Mouse (Mus musculus): ENCODE data around the gene Ece1. TPM values are rescaled to one million over a fixed set of nuclear protein-coding genes. Genes with fewer than 3 reads are reported as not detected.
A peak's percentile ranks its signal among the peaks of the same experiment; 100 is the strongest.

Gene Ece1
- polyA plus RNA-seq, 1 experiment from 2014 or later = 62.1 TPM

- H3K27ac ChIP-seq (replicated peaks; ENCODE audit: low read depth, low read length) = peak overlapping the region; percentile 88
- peak overlapping the region; percentile 29 for H3K4me2 ChIP-seq (ENCODE audit: low read depth, low read length)
- ATAC-seq (ENCODE audit: low read depth) (peak; percentile 60), DNase-seq (ENCODE audit: low spot score) (peak; percentile 88)
- H3K9me3 ChIP-seq (ENCODE audit: control insufficient read depth, low read length) = no peaks in the 10 kb centered on the region
- H3K36me3 ChIP-seq (ENCODE audit: control insufficient read depth, insufficient read depth, low read length) = peaks cover 3% of the 10 kb centered on the region; the same call in 1 of the 2 replicates
- no peaks in the 10 kb centered on the region for H3K27me3 ChIP-seq (replicated peaks; ENCODE audit: control insufficient read depth, insufficient read depth, low read length)
- no peak overlapping the region for H3K9ac ChIP-seq (ENCODE audit: low read depth, low read length)
- peaks cover 42% of the 10 kb centered on the region for H3K4me1 ChIP-seq (ENCODE audit: control insufficient read depth, insufficient read depth, low read length)
- WGBS = 7% methylated on average over 10 of the region's 11 CpGs
- no peak overlapping the region for H3K4me3 ChIP-seq (ENCODE audit: low read depth, low read length)
Measured at GRCm38 (mm10) chr4:137892713-137893242, 30.7 kb downstream of the Ece1 start.

GRCm38 (mm10) chr4:137896612-137897297 is 34.7 kb downstream of the Ece1 start:
- Histone ChIP-seq H3K27me3 (replicated peaks; ENCODE audit: control insufficient read depth, insufficient read depth, low read length) (no peaks in the 10 kb centered on the region), H3K9me3 (ENCODE audit: control insufficient read depth, low read length) (no peaks in the 10 kb centered on the region), H3K4me1 (ENCODE audit: control insufficient read depth, insufficient read depth, low read length) (peaks cover 51% of the 10 kb centered on the region), H3K9ac (ENCODE audit: low read depth, low read length) (0 out of 2 replicates have a peak overlapping the region, but pooled peaks have one; percentile 41), H3K27ac (replicated peaks; ENCODE audit: low read depth, low read length) (peak overlapping the region; percentile 84), H3K4me2 (ENCODE audit: low read depth, low read length) (peak overlapping the region; percentile 25; the same call in 1 of the 2 replicates), H3K4me3 (ENCODE audit: low read depth, low read length) (no peak overlapping the region), H3K36me3 (ENCODE audit: control insufficient read depth, insufficient read depth, low read length) (no peaks in the 10 kb centered on the region)
- peak; percentile 41 for ATAC-seq (ENCODE audit: low read depth)
- DNase-seq (ENCODE audit: low spot score) = peak; percentile 83
- 15% methylated on average over 12 of the region's 12 CpGs for WGBS

DNA sequence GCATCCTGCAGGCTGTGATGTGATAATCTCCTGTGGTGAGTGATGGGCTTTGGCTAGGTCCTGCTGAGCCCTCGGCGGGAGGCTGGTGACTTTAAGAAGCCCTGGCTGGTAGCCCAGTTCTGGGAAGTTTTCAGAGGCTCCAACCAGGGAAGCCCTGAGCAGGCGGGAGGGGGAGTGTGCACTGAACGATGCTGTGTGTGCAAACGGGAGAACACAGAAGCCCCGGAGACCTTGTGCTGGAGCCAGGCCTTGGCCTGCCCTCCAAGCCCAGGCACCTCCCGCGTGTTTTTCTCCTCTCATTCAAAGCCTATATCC is 35.2 kb downstream of the Ece1 start:
- DNase-seq (ENCODE audit: low spot score) = peak; percentile 95
- Histone ChIP-seq H3K27ac (replicated peaks; ENCODE audit: low read depth, low read length) (peak overlapping the region; percentile 84), H3K36me3 (ENCODE audit: control insufficient read depth, insufficient read depth, low read length) (no peaks in the 10 kb centered on the region), H3K4me3 (ENCODE audit: low read depth, low read length) (no peak overlapping the region), H3K4me1 (ENCODE audit: control insufficient read depth, insufficient read depth, low read length) (peaks cover 46% of the 10 kb centered on the region), H3K27me3 (replicated peaks; ENCODE audit: control insufficient read depth, insufficient read depth, low read length) (no peaks in the 10 kb centered on the region), H3K9ac (ENCODE audit: low read depth, low read length) (0 out of 2 replicates have a peak overlapping the region, but pooled peaks have one; percentile 41), H3K9me3 (ENCODE audit: control insufficient read depth, low read length) (no peaks in the 10 kb centered on the region), H3K4me2 (ENCODE audit: low read depth, low read length) (peak overlapping the region; percentile 25)
- WGBS = 8% methylated on average over 8 of the region's 8 CpGs
- peak; percentile 75 for ATAC-seq (ENCODE audit: low read depth)

GRCm38 (mm10) chr4:137898490-137898889 is 36.5 kb downstream of the Ece1 start:
- no peak overlapping the region for H3K9ac ChIP-seq (ENCODE audit: low read depth, low read length)

DNA sequence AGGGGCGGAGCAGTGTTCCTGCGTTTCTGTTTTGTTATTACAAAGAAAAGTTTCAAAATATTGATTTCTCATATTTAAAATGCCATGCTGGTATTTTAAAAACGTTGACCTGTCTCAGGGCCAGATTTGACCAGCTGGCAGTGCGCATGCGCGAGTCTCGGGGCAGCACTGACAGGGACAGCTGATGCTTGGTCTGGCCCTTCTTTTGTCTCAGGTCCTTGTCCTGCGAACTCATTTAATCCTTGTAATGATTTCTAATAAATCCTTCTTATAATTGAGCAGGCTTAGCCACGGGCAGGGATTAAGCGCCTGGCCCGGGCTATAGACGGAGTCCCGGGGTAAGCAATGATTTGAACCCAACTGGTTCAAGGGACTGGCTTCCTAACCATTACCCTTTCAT is 40.2 kb downstream of the Ece1 start:
- no peak for ATAC-seq (ENCODE audit: low read depth)
- WGBS = 74% methylated on average over 13 of the region's 13 CpGs
- Histone ChIP-seq H3K9me3 (ENCODE audit: control insufficient read depth, low read length) (no peaks in the 10 kb centered on the region), H3K4me2 (ENCODE audit: low read depth, low read length) (no peak overlapping the region), H3K27me3 (replicated peaks; ENCODE audit: control insufficient read depth, insufficient read depth, low read length) (no peaks in the 10 kb centered on the region), H3K4me1 (ENCODE audit: control insufficient read depth, insufficient read depth, low read length) (peaks cover 17% of the 10 kb centered on the region), H3K4me3 (ENCODE audit: low read depth, low read length) (no peak overlapping the region), H3K9ac (ENCODE audit: low read depth, low read length) (no peak overlapping the region), H3K27ac (replicated peaks; ENCODE audit: low read depth, low read length) (no peak overlapping the region), H3K36me3 (ENCODE audit: control insufficient read depth, insufficient read depth, low read length) (no peaks in the 10 kb centered on the region)
- no peak for DNase-seq (ENCODE audit: low spot score)

More at GRCm38 (mm10) chr4:137898490-137898889, 36.5 kb downstream of the Ece1 start:
- WGBS = 75% methylated on average over 7 of the region's 7 CpGs
- Histone ChIP-seq H3K27me3 (replicated peaks; ENCODE audit: control insufficient read depth, insufficient read depth, low read length) (no peaks in the 10 kb centered on the region), H3K36me3 (ENCODE audit: control insufficient read depth, insufficient read depth, low read length) (no peaks in the 10 kb centered on the region), H3K9me3 (ENCODE audit: control insufficient read depth, low read length) (no peaks in the 10 kb centered on the region), H3K4me2 (ENCODE audit: low read depth, low read length) (no peak overlapping the region), H3K27ac (replicated peaks; ENCODE audit: low read depth, low read length) (no peak overlapping the region), H3K4me3 (ENCODE audit: low read depth, low read length) (no peak overlapping the region), H3K4me1 (ENCODE audit: control insufficient read depth, insufficient read depth, low read length) (peaks cover 38% of the 10 kb centered on the region)
- DNase-seq (ENCODE audit: low spot score) (no peak), ATAC-seq (ENCODE audit: low read depth) (no peak)

GRCm38 (mm10) chr4:137902873-137903272 is 40.8 kb downstream of the Ece1 start:
- DNase-seq (ENCODE audit: low spot score) (no peak), ATAC-seq (ENCODE audit: low read depth) (no peak)
- no peaks in the 10 kb centered on the region for H3K36me3 ChIP-seq (ENCODE audit: control insufficient read depth, insufficient read depth, low read length)
- H3K9me3 ChIP-seq (ENCODE audit: control insufficient read depth, low read length) = no peaks in the 10 kb centered on the region
- H3K4me2 ChIP-seq (ENCODE audit: low read depth, low read length) = no peak overlapping the region
- H3K4me1 ChIP-seq (ENCODE audit: control insufficient read depth, insufficient read depth, low read length) = peaks cover 14% of the 10 kb centered on the region
- H3K9ac ChIP-seq (ENCODE audit: low read depth, low read length) = no peak overlapping the region
- H3K4me3 ChIP-seq (ENCODE audit: low read depth, low read length) = no peak overlapping the region
- H3K27me3 ChIP-seq (replicated peaks; ENCODE audit: control insufficient read depth, insufficient read depth, low read length) = no peaks in the 10 kb centered on the region
- no peak overlapping the region for H3K27ac ChIP-seq (replicated peaks; ENCODE audit: low read depth, low read length)
- WGBS = 27% methylated on average over 7 of the region's 7 CpGs

DNA sequence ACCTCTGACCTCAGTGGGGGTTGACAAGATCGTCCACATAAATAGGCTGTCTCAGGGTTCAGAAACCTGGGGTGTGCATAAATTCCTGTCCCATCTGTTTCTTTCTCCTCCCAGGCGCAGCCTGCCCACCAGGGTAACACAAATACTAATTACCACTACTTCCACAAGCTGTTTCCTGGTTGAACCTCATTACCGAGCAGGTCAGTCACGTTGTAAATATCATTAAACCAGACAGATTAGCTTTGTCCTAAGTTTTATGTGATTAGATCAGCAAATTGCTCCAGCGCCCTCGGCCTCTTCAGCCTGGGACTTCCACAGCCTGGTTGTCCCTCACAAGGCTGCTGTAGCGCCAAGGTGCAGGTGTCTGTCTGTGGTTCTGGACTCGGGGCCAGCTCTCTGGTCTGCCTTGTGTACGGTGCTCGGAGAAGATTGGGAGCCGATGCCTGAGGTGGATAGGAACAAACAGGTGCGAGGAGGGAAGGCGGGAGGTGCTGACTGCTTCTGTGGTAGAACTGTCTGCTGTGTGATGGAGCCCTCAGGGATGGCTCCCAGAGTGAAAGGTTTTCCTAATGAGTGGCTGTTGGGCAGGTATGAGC is 43.0 kb downstream of the Ece1 start:
- no peaks in the 10 kb centered on the region for H3K36me3 ChIP-seq (ENCODE audit: control insufficient read depth, insufficient read depth, low read length)
- H3K9me3 ChIP-seq (ENCODE audit: control insufficient read depth, low read length) = no peaks in the 10 kb centered on the region
- H3K9ac ChIP-seq (ENCODE audit: low read depth, low read length) = no peak overlapping the region
- DNase-seq (ENCODE audit: low spot score) (no peak), ATAC-seq (ENCODE audit: low read depth) (no peak)
- no peaks in the 10 kb centered on the region for H3K27me3 ChIP-seq (replicated peaks; ENCODE audit: control insufficient read depth, insufficient read depth, low read length)
- peaks cover 6% of the 10 kb centered on the region; the same call in 1 of the 2 replicates for H3K4me1 ChIP-seq (ENCODE audit: control insufficient read depth, insufficient read depth, low read length)
- 68% methylated on average over 13 of the region's 13 CpGs for WGBS
- H3K4me3 ChIP-seq (ENCODE audit: low read depth, low read length) = no peak overlapping the region
- H3K4me2 ChIP-seq (ENCODE audit: low read depth, low read length) = no peak overlapping the region
- H3K27ac ChIP-seq (replicated peaks; ENCODE audit: low read depth, low read length) = no peak overlapping the region

GRCm38 (mm10) chr4:137907979-137908378 is 45.9 kb downstream of the Ece1 start:
- H3K9ac ChIP-seq (ENCODE audit: low read depth, low read length) = no peak overlapping the region
- DNase-seq (ENCODE audit: low spot score) (peak; percentile 75), ATAC-seq (ENCODE audit: low read depth) (peak; percentile 44)
- H3K4me1 ChIP-seq (ENCODE audit: control insufficient read depth, insufficient read depth, low read length) = peaks cover 10% of the 10 kb centered on the region
- H3K27ac ChIP-seq (replicated peaks; ENCODE audit: low read depth, low read length) = peak overlapping the region; percentile 31; the same call in 1 of the 2 replicates
- 55% methylated on average over 12 of the region's 13 CpGs for WGBS
- no peak overlapping the region for H3K4me2 ChIP-seq (ENCODE audit: low read depth, low read length)
- no peaks in the 10 kb centered on the region for H3K9me3 ChIP-seq (ENCODE audit: control insufficient read depth, low read length)
- no peaks in the 10 kb centered on the region for H3K27me3 ChIP-seq (replicated peaks; ENCODE audit: control insufficient read depth, insufficient read depth, low read length)
- H3K4me3 ChIP-seq (ENCODE audit: low read depth, low read length) = no peak overlapping the region
- H3K36me3 ChIP-seq (ENCODE audit: control insufficient read depth, insufficient read depth, low read length) = no peaks in the 10 kb centered on the region
